Mouse (Mus musculus) ZHBTc4 (cell line): ENCODE results near the gene Sirt3.
"Not testable (repeated sequence)": the region's sequence is repeated elsewhere in the genome, so short reads cannot be mapped to it uniquely, and the experiment has no call there.

ENCODE experiments used
- DNase-seq: peaks from one replicate; pipeline ENCODE4 v3.0.0-alpha.2; 2011; ENCODE audit warnings: low read depth, low spot score

Sirt3 gene

GRCm38 (mm10) chr7:140897863-140898262, 15.8 kb upstream of the Sirt3 start:
- no peak for DNase-seq

DNA sequence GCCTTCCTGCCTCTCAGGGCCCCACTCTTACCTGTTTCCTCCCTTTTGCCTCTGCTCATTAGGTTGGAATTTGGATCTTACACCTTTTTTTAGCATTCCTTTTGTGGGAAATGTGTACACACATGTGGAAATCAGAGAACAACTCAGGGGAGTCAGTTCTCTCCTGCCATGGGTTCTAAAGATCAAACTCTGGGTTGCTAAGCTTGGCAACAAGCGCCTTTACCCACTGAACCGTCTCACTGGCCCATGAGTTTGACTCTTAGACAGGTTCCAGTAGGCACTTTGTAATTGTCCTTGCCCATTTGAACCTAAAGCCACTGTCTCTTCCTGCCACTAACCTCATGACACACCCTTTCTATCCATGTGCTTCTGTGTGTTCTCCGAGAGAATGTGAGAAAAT, 12.5 kb upstream of the Sirt3 start:
- DNase-seq: no peak

GRCm38 (mm10) chr7:140894031-140894430, 11.9 kb upstream of the Sirt3 start:
- no peak for DNase-seq

DNA sequence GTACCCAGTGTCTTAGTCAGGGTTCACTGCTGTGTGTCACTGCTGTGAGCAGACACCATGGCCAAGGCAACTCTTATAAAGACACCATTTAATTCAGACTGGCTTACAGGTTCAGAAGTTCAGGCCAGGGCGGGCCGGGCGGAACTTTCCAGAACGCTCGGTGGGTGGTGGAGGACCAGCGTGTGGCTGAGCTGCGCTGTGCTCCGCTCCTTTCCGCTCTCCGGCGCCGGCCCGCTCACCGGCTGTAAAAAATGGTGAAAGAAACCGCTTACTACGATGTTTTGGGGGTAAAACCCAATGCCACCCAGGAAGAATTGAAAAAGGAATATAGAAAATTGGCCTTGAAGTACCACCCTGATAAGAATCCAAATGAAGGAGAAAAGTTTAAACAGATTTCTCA, 8.5 kb upstream of the Sirt3 start:
- not testable (repeated sequence) for DNase-seq

- no peak for DNase-seq
These were observed 327 bp upstream of the Sirt3 start for GRCm38 (mm10) chr7:140882469-140882803.

DNA sequence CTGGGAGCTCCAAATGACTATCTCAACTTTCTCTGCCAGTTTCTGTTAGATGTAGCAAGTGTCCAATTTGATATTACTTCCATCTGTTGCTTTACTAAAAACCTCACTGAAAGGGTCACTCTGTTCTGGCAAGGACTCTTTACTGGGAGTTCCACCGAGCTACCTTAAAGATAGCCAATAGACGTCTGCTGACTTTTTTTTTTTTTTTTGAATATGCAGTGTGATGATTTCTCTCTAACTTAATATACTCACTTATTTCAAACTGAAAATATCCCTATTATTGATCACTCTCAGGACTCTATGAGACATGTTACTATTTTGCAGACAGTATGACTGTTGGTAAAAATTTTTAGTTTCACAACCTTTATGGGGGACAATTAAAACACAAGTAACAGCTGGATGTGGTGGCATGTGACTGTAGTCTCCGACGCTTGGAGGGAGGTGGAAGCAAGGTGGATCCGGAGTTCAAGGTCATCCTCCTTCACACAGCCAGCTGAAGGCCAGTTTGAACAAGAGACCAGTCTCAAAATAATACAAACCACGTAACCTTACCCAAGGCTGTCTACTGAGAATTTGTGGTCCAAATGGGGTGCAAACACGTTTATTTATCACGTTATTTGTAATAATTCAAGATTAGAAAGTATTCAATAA, 1.1 kb downstream of the Sirt3 start:
- DNase-seq: peak; percentile 66

GRCm38 (mm10) chr7:140880419-140880818, 1.7 kb downstream of the Sirt3 start:
- DNase-seq: no peak

- DNase-seq: no peak
These were observed 2.8 kb downstream of the Sirt3 start for GRCm38 (mm10) chr7:140879355-140879754.

DNA sequence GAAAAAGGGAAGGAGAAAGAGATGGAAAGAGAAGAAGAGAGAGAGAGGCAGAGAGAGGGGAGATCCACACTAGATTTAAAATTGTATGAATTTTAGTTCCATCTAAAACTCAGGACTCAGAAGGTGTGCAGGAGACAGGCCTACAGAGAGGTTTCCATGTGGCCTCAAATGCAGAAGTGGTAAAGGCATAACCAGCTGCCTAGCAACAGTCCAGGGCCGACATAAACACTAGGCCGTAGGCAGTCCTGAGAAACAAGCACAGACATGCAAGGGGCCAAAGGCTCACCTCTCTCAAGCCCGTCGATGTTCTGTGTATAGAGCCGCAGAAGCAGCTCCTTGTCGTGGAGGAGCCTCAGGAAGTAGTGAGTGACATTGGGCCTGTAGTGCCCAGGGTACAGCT, 4.7 kb downstream of the Sirt3 start:
- DNase-seq: no peak

DNA sequence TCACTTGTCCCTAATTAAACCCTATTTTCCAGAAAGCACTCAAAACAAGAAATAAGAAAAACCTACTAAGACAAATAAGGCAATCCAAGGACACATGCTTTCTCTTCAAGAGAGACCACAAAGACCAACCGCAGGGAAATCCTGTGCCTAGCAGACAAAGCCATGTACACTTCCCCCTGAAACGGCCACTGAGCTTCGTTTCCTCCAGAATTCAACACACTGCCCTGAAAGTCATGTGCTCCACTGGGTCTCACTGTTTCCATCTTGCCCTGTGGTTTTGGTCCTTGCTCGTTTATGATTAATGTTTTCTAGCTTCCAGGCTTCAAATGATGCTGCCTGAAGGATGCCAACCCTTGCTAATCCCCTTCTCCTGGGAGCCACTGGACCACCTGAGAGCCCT, 7.9 kb downstream of the Sirt3 start:
- DNase-seq: no peak

DNA sequence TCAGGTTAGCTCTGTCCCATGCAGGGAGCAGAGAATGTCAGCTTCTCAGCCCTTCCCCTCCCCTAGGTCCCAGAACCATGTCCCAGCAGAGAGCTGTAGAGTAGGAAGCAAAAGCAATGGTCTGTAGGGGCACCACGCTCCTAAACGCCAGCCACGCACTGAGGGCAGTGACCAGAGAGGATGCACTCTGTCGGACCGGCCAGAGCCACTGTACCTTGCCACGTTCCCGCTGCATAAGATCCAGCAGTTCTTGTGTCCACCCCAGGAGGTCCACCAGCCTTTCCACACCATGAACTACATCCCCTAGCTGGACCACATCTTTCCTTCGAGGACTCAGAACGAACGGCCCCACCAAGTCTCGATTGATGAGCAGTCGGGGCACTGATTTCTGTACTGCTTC, 17.3 kb downstream of the Sirt3 start:
- no peak for DNase-seq

GRCm38 (mm10) chr7:140860728-140861127, 21.4 kb downstream of the Sirt3 start:
- no peak for DNase-seq

DNA sequence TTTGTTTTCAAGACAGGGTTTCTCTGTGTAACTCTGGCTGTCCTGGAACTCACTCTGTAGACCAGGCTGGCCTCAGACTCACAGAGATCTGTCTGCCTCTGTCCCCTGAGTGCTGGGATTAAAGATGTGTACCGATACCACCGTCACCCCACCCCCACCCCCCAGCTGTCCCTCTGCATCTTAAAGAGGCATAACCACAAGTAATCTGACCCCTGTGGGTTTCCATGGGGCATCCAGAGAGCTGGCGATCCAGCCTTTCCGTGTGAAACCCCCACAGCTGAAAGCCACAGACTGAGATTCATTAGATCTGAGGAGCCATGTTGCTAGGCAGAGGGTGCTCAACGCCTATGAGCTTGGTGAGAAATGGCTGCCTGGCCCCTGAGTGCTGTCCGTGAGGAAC, 22.1 kb downstream of the Sirt3 start:
- DNase-seq: no peak

- DNase-seq: no peak
These were observed 23.4 kb downstream of the Sirt3 start for GRCm38 (mm10) chr7:140858746-140859145.

DNA sequence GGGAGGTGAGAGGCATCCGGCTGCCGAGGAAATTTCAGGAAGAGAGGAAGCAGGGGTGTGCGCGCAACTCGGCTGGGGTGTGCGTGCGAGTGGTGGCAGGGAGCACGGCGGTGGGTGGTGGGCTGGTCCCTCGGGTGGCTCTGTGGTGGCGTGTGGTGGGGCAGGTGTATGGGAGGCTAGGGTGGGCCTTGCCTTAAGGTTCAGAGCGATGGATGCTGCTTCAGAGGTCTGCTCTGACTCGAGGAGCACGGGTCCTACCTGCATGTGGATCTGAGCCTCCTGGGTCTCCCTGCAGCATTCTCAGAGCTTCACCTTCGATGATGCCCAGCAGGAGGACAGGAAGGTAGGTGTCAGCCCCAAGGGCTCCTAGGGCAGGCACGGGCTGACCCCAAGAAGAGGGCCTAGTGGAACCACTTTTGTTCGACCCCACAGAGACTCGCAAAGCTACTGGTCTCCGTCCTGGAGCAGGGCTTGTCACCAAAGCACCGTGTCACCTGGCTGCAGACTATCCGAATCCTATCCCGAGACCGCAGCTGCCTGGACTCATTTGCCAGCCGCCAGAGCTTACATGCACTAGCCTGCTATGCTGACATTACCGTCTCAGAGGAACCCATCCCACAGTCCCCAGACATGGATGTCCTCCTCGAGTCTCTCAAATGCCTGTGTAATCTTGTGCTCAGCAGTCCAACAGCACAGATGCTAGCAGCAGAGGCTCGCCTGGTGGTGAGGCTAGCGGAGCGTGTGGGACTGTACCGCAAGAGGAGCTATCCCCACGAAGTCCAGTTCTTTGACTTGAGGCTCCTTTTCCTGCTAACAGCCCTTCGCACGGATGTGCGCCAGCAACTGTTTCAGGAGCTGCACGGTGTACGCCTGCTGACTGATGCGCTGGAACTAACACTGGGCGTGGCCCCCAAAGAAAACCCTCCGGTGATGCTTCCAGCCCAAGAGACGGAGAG, 24.3 kb downstream of the Sirt3 start, which contains the start of gene Bet1l:
Bet1l (minus strand) TSS at position 28 of the 956 bp plus-strand sequence.
- peak; percentile 37 for DNase-seq

DNA sequence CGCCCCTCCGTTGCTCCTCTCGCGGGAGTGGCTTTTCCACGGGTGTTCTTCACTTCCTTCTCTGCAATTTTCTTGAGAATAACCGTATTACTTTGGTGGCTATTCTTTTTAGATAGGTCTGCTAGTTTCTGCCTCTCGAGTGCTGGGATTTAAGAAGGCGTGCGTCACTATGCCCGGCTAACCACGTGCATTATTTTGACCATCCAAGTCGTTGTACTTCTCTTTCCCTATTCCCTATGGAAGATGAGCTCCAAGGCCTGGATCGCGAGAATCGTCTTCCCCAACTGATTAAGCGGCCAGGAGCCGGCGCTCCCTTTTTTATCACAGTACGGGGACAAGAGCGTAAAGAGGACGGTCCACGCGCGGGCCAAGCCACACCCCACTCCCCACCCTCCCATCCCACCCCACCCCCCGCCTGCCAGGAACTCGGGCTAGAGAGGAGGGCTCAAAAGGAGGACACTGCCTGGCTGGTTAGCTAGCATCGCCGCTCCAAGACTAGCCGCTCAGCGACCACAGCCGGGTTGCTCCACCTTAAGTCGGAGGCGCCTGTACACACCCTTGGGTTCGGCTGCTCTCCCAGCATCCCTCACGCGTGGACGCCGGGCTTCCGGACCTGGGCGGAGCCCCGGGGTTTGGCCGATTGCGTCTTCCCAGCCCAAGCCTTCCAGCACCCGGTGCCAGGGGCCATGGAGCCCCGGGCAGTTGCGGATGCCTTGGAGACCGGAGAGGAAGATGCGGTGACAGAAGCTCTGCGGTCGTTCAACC, 25.1 kb downstream of the Sirt3 start, which contains the start of gene Ric8a:
Ric8a (plus strand) TSS at position 173 of the 765 bp plus-strand sequence.
- DNase-seq: peak; percentile 91

DNA sequence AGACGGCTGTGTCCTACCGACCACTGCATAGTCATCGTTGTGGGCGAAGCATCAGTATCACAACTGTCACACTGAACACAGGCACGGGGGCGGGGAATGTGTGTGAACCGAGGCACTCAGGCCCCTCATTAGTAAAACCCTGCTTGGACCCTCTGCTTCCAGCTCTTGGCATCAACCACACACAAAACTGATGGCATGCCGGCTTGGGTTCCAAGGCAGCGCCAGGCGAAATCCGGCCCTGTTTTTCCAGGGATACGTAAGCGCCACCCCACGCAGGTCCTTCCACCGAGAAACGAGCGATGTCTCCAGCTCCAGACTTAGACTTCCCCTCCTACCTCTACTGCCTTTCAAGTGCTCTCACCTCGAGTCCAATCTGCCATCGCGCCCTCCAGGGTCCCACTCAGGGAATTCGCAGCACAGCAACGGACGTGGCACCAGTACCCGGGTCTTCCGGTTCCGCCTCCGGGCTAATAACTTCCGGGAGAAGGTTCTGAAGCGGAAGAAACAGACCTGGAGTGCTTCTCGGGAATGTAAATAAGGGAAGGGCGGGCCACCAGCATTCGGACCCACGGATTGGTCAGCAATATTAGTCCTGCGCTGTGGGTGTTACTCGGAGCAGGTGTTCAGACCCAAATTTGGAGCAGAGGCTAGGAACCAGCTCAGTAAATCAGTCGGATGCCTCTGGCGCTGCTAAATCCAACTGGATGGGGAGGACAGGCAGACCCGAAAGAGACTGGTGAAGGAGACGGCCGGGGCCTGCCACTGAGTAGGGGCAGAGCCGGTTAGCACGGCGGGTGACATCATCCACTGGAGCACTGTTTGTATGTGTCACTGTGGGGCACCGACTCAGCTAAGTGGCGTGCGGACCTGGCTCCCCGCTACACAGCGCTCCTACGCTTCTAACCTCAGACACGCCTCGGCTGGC, 26.0 kb downstream of the Sirt3 start, which contains the start of gene Gm45785:
Gm45785 (minus strand) TSS at position 472 of the 925 bp plus-strand sequence.
- peak; percentile 95 for DNase-seq

- no peak for DNase-seq
These were observed 26.9 kb downstream of the Sirt3 start for GRCm38 (mm10) chr7:140855181-140855580.

DNA sequence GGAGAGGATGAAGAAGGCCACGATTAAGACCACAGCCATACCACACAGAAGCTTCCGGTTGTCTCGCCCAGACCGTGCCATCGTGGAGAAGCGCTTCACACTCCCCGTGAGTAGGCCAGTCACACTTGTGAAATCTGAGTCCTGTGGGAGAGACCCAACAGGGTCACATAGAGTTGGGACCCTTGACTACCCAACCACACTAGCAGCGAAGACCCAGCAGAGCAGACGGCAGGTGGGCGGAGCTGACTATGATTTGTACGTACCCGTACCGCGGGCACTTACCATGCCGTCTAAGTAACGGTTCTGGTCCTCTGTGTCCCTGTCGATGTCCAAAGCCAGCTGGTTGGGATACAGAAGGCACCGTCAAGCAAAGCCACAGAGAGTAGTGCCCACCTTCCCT, 27.6 kb downstream of the Sirt3 start:
- no peak for DNase-seq

- peak; percentile 51 for DNase-seq
These were observed 28.7 kb downstream of the Sirt3 start for GRCm38 (mm10) chr7:140853386-140853785.

DNA sequence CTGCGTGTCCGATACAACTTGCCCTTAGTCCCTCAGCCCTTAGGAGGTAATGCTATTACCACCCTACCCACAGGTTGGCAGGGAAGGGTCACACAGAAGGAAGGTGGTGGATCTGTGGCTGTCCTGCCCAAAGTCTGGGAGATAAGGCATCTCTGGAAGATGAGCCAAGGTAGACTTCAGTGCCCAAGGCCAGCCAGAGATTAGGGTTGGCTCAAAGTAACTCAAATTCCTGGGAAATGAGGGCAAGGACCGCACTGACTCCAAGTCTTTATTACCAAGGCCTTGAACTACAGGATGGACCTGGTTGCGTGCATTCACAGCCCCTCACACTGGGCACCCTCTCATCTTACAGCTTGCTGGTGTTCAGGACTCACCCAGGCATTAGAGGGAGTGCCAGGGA, 30.2 kb downstream of the Sirt3 start:
- DNase-seq: no peak
